Mouse (Mus musculus): Measurements from ENCODE around the gene Neu4.
"Not testable (repeated sequence)": the region's sequence is repeated elsewhere in the genome, so short reads cannot be mapped to it uniquely, and the experiment has no call there.

Neu4 gene

DNA sequence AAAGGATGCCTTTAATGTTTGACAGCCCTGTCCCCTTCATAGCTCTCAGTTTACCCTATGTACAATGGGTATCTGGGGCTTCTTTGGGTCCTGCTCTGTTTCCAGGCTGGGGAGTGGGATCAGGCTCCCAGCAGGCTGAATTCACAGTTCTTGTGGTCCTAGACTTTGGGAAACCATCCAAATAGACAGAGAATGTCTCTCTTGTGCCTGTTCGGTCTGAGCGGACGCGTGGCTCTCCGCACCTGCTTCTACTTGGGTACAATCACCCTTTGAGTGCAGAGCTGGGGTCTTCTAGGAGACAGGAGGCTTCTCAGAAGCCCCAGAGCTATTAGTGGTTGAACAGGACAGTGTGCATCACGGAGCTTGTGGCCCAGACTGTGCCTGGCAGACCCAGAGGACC is at the start of gene Neu4:
Neu4 (plus strand) TSS at position 301 of the 400 bp plus-strand sequence.
- DNase-seq (ENCODE audit: low spot score in 2 of 2) = no peak

DNA sequence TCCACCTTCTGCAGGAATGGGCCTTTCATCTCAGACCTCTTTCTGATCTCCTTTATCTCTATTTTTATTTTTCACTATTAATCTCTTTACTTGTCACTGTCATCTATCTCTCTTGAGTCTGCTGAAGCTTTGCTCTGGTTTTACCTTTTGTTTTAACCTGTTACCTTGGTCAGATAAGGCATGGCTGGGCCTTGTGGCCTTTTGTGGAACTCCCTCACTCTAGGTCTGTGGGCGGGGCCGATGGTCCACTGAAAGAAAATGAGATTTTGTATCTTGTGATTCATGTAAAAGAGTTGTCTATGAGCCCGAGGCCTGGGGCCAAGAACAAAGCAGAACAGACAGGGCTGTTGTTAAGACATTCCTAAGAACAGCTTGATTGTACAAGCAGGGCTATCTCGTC is 49.5 kb upstream of the Neu4 start:
- DNase-seq (ENCODE audit: low spot score in 2 of 2) = not testable (repeated sequence)

DNA sequence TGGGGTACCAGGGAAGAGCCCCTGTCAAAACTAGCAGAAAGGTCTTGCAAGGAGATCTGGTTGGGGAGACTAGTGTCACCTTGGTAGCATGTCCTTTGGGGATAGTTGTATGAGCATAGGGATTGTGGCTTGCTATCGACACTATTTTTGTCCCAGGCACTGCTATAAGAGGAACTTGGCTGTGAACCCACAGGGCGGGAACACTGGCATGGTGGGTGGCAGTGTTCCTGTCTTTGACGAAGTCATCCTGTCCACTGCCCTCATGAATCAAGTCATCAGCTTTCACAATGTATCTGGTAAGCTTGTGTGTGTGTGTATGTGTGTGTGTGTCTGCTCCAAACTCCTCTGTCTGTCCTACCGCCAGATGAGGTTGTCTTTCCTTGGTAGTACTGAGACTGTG is 44.5 kb upstream of the Neu4 start:
- DNase-seq (ENCODE audit: low spot score in 2 of 2) = peak; percentile 17 to 24

DNA sequence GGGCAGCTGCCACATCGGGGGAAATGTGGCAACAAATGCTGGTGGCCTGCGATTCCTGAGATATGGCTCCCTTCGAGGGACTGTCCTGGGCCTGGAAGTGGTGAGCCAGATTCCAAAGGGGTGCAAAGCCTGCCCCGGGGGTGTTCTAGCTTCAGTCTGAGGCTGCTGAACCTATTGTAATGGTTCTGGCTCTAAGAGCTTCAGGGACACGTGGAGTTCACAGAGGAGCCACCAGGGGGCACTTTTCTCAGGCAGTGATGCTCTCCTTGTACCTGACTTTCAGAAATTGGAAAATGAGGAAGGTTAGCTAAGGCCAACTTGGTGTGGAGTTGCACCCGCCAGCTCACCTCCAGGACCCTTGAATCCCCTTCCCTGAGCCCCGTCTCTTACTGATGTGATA is 42.0 kb upstream of the Neu4 start:
- not testable (repeated sequence) for DNase-seq (ENCODE audit: low spot score in 2 of 2)

DNA sequence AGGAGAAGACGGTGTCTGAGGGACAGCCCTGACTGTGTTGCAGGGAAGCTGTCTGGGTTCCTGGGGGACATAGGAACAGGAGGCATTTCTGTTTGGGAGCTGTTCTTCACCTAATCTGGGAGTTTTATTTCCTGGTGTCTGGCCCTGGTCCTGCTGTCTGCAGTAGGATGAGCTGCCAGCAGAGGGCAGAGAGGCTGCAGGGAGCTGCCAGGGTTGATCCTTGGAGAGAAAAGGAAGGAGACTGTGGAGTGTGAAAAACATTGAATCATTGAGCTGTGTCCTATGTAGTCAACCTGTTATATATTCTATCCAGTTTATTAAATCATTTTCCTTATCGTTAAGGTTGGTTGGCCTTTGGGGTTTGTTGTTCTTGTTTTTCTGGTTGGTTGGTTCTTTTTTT is 39.3 kb upstream of the Neu4 start:
- not testable (repeated sequence) for DNase-seq (ENCODE audit: low spot score in 2 of 2)

DNA sequence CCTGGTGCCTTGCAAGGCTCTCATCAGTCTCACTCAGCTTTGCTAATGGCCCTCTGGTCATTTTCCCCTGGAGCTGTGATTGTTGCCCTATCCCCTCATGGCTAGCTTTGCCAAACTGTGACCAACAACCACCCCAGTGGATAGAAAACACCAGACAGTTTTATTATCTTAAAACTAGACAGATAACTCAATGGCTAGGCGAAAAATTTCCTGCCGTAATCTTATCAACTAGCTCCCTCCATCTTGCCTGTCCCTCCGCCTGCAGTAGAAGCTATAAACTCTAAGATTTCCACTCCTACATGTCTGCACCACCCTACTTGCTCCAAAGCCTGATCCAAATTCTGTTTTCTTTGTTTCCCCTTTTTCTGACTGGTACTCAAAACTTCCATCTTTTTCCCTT is 34.1 kb upstream of the Neu4 start:
- DNase-seq (ENCODE audit: low spot score in 2 of 2) = no peak

DNA sequence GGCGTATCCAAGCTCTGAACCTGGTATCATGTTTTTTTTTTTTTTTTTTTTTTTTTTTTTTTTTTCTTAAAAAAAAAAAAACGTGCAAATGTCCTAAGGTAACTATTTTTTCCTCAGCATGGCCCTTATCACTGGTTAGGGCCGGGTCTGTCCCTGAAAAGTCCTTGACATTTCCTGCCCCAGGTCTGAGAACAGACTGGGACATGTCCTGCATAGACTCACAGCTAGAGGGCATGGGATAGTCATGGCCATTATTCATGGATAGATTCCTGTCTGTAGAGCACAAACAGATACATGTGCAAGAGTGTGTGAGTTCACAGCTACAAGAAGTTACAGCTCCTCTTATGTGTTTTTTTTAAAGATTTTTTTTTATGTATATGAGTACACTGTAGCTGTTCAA is 31.5 kb upstream of the Neu4 start:
- DNase-seq (ENCODE audit: low spot score in 2 of 2) = no peak

DNA sequence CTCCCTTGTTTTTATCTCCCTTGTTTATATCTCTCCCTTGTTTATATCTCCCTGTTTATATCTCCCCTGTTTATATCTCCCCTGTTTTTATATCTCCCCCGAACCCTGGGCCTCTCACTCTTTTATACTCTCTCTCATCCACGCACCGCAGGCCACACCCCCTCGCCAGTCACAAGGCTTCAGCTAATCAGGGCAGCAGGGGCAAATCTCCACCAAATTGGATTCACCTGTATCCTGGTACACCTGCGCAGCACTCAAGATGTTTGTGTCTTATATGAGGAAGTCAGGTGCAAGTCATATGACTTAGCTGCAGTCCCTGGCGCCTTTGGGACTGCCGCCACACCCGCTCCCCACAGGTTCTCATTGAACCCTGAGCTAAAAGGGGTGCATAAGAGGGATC is 30.0 kb upstream of the Neu4 start, which contains the start of gene Gal3st2c:
Gal3st2c (plus strand) TSS at position 301 of the 400 bp plus-strand sequence.
- not testable (repeated sequence) for DNase-seq (ENCODE audit: low spot score in 2 of 2)

DNA sequence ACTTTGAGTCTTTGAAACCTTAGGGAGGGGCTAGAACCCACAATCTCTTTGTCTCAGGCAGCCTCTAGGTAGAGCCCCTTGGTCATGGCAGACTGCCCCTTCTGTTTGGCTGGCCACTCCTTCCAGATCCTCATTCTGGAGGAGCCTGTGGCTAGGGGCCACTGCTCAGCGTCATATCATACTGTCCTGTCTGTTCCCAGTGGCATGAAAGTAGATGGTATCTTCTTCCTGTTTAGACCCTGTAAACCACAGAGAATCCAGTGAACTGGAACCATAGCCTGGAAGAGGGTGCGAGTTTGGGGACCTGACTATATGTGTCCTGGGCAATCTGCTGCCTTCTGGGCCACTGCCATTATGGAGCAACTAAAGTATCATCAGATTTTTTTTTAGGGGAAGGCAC is 29.2 kb upstream of the Neu4 start:
- DNase-seq (ENCODE audit: low spot score in 2 of 2) = not testable (repeated sequence)

DNA sequence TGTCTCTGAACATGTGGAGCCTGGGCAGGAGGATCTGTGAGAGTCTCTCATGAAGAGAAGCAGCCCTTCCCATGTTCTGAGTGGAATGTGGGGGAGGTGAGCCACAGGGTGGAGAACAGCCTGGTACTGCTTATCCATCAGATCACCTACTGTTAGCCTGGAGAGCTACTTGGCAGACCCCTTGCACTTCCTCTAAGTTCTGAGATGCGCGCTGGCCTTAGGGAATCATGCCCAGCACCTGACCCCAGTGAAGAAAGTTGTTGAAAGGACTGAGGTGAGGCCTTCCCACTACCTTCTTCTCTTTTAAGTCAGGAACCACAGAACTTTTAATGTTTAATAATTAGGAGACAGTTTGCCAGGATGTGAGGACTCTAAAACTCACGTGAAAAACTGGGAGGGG is 28.8 kb upstream of the Neu4 start:
- not testable (repeated sequence) for DNase-seq (ENCODE audit: low spot score in 2 of 2)

DNA sequence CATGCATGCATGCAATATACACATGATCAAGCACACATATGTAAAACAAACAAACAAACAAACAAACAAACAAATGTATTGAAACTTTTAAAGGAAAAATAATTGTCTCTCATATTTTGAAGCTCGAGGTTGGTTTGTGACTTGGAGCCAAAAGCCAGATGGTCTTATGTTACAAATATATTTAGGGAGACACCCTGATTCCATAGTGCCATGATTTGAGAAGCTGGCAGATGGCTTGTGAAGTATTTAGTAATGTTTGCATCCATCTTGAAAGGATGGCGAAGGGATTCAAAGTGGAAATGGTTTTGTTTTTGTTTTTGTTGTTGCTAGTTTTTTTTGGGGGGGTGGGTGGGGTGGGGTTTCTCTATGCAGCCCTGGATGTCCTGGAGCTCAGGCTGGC is 19.2 kb upstream of the Neu4 start:
- DNase-seq (ENCODE audit: low spot score in 2 of 2) = no peak

DNA sequence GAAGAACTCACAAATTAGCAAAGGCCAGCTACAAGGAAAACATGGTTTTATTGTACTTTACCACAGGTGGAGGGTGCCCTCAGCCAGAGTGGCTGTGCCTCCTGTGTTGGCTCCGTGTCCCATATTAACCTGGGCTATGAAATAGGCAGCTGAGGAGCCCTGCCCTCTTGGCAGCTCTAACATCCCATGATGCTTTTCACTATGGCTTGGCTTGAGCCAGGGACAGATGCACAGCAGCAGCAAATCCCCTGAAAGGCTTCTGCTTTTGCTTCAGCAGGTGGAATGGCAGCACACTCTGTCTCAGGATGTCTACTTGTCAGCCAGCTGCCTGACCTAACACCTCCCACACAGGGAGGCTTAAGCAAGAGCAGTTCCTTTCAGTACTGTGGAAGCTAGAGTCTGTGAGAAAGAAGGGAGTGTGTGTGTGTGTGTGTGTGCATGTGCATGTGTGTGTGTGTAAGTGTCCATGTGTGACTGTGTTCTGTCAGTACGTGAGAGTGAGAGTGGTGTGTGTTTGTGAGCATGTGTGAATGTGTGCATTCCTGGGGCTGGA is 14.2 kb upstream of the Neu4 start:
- DNase-seq (ENCODE audit: low spot score in 2 of 2) = not testable (repeated sequence)

DNA sequence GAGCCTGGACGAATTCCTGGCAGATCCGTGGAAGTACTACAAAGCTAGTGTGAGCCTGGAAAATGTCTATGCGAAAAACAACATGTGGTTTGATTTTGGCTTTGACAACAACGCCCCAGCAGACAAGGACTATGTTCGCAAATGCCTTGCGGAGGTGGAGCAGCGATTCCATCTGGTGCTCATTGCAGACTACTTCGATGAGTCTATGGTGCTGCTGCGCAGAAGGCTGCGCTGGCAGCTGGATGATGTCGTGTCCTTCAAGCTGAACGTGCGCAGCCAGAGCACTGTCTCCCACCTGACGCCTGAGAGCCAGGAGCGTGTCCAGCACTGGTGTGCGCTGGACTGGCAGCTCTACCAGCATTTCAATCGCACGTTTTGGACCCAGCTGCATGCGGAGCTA is 11.4 kb upstream of the Neu4 start:
- not testable (repeated sequence) for DNase-seq (ENCODE audit: low spot score in 2 of 2)

DNA sequence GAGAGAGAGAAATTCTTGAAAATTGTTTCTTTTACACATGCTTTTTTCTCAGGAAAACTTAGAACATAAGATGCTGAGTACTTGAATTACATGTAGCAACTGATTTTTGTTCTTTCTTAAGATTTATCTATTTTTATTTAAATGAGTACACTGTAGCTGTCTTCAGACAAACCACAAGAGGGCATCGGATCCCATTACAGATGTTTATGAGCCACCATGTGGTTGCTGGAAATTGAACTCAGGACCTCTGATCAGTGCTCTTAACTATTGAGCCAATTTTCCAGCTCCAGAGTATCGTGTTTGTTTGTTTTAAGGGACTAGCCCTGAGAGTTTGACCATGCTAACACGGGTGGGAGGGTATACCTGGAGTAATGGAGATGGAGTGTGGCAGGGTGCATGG is 8.6 kb upstream of the Neu4 start:
- DNase-seq (ENCODE audit: low spot score in 2 of 2) = no peak

DNA sequence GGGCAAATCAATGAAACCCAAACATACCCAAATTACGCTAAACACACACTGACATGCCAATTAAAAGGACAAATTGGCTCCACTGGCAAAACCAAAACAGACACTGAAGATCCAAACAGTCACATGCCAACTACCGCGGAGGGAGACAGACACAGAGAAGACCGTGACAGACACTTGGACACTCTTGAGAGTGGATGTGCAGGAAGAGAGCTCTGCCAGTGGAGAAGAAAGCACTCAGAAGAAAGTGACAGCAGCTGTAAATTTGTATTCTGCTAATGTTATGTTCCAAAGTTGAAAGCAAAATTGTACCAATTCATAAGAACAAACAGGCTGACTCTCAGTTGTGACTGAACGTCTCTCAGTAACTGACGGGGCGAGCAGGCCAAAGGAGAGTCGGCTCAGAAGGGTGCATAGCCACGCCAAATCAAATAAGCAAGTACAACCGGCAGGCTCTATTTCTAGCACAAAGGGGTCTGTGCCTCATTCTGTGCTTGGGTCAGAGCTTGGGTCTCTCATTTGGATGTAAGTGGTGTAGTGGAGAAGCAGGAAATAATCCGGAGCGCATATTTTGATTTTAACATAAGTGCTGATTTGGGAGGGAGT is 7.4 kb downstream of the Neu4 start:
- DNase-seq (ENCODE audit: low spot score in 2 of 2) = no peak

DNA sequence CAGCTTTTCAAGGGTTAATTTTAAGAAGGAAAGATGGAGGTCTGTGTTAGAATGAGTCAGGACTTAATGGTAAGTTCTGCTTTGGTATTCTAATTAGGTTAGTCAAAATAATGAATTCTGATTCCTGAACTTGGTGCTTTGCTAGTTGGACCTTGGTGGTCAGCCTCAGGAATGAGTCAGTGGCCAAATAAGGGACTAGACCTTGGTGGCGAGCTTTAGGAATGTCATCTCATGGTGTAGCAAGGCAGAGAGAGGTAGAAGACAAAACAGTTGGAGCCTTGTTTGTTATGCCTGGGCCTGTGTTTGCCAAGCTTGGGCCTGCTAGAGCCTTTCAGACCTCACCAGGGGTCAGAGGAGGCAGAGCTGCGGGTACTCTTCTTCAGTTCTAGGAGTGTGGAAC is 8.5 kb downstream of the Neu4 start:
- no peak for DNase-seq (ENCODE audit: low spot score in 2 of 2)

DNA sequence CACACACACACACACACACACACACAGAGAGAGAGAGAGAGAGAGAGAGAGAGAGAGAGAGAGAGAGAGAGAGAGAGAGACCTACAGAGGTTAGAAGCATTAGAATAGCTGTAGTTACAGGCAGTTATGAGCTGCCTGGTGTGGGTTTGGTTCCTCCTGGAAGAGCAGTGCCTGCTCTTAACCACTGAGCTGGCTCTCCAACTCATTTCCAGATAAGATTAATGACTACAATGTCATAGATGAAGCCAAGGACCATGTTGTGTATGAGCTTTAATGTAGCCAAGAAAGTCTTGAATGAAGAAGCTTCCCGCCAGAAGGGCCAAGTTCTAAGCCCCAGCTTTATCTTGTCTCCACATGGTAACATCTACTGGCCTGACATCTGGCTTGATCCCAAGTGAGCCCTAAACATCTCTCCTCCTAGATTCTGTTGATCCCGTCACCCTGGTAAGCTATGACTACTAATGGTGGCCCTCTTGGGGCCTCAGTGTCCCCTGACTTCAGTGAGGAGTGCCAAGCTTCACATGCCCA is 12.9 kb downstream of the Neu4 start:
- no peak for DNase-seq (ENCODE audit: low spot score in 2 of 2)

DNA sequence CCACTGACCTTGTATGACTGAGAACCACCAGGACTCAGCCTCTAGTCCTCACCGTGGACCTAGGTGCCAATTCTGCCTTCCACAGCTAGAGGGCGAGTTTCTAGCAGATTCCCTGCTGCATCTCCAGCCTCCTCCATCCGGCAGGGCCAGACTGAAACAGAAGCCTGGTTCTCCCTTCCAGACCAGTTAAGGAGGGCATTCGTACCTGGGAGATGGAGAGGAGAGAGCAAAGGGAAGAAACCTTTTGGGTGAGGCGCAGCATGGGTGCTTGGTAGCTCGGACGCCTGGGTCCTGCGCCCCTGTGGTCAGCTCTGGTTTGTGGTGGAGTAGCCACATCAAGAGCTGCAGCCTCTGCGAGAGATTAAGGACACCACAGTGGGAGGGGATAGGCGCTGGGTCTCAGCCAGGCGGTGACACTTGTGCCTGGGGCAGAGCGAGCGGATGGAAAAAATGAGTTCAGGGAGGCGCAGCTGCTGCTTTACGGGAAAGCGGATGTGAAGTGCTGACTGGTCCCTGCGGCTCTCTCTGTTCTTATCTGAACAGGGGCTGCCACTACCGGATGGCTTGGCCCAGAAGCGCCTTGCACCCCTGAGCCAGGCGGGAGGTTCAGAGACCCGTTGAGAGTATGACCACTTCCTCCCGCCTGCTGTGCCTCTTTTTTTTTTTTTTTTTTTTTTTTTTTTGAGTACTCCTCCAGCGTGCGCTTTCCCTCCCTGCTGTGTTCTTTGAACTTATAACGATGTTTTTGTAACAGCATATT is 14.9 kb downstream of the Neu4 start:
- DNase-seq (ENCODE audit: low spot score in 2 of 2) = peak; percentile 92

DNA sequence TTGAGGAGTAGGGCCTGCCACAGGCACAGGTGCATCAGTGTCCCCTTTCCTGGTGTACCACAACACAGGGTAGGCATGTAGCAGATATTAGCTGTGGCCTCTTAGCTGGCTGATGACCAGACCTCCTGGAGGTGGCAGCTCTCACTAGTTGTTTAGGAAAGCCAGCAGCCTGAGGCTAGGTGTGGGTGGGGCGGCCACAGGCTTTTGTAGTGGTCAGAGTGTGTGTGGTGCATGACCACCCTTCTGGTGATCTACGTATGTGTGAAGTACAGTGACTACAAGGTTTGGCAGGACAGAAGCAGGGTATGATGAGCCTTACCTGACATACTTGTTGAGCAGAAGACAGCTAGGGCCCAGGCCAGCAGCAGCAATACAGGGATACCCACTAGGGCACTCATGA is 20.1 kb downstream of the Neu4 start:
- DNase-seq (ENCODE audit: low spot score in 2 of 2) = no peak

DNA sequence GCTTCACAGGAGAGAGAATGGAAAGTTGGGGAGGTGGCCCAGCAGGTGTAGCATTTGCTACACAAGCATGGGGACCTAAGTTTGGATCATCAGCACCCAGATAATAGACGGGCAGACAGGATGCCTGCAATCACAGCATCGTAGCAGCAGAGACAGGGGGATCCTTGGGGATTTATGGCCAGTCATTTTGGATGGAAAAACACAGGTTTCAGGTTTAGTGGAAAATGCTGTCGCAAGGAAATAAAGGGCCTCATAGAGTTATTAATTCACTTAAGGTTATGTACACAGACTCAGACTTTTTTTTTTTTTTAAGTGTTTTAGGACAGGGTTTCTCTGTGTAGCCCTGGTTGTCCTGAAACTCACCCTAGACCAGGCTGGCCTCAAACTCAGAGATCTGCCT is 25.3 kb downstream of the Neu4 start:
- no peak for DNase-seq (ENCODE audit: low spot score in 2 of 2)

DNA sequence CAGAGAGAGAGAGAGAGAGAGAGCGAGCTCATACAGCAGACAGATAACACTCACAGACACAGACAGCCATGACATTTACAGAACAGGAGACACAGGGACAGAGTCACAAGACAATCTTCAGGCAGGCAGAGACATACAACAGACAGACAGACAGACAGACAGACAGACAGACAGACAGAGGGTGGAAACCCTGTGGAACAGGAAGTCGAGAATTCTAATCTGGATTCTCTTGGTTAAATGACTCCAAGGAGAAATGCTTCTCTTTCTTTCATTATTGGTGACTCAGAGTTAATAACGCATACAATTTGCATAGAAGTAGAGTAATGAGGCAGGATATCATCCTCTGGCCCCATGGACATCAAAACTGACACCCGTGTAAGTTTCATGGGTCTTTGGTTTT is 26.3 kb downstream of the Neu4 start:
- no peak for DNase-seq (ENCODE audit: low spot score in 2 of 2)

DNA sequence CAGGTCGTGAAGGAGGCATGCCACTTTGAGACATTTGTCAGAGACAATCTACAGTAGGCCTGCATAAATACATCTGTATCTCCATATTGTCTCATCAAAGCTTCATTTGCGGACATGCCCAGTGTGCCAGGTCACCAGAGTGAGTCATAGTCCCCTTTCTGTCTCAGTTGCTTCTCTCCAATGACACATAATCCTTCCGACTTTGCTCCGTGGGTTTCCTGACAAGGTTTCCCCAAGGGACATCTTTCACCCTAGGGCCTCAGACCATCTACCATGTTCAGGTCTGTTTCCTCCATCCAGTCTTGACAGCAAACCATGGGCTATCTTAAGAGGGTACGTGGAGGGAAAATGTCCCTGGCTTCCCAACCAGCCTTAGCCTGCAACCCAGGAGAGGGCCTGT is 30.9 kb downstream of the Neu4 start:
- no peak for DNase-seq (ENCODE audit: low spot score in 2 of 2)

DNA sequence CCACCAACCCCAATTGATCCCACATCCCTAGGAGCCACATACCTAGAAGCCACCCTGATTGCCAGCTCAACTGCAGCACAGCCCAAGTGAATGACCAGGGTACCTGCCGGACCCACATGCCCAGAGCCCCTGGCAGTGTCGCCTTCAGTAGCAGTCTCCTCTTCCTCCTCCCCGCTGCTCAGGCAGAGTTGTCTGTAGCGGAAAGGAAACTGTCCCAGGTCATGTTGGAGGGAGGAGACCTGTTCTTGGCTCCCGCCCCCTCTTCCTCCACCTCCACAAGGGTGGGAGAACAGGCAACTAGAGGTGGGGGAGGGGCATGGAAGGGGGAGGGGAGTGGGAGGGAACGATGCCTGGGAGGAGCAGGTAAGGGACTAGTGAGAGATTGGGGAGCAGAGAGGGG is 32.1 kb downstream of the Neu4 start, which contains the start of gene Pdcd1:
Pdcd1 (minus strand) TSS at position 181 of the 400 bp plus-strand sequence.
- DNase-seq (ENCODE audit: low spot score in 2 of 2) = no peak
